In the genomic region with DNA sequence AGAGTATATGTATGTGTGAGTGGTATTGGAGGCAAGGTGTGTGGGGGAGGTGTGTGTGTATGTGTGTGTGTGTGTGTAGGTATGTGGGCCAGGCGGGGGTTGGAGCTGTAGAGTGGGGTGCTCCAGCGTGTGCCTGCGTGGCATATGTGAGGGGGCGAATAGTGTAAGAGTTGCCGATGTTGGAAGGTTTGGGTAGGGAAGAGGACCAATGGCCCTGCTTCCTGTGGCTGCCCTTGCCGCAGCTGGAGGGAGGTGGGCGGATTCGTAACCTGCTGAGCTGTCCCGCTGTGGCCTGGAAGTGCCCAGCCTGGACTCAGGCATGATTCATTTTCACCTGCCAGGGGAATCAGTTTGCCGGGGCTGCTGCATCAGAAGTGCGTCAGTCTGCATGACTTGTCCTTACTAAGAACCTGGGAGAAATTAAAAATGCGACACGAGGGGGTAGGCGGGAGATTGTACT, we compare ENCODE assay signal across 8 mouse cellular contexts.
DNase-seq lines count a peak whose midpoint lies in the region; ATAC-seq lines count a peak whose summit lies in the region.

No protein-coding gene starts in this region.

- H3K27me3 ChIP-seq in heart, embryonic 11.5 days (ENCODE audit: control insufficient read depth, insufficient read depth, low read length) = 0 out of 2 replicates have a peak, but pooled peaks cover 5% of the 10 kb centered on the region
- H3K27me3 ChIP-seq in embryonic facial prominence, embryonic 10.5 days (replicated peaks; ENCODE audit: low read depth, poor library complexity, severe bottlenecking) = peaks cover 19% of the 10 kb centered on the region
- H3K27me3 ChIP-seq in intestine, embryonic 16.5 days (replicated peaks; ENCODE audit: control insufficient read depth, insufficient read depth, low read length) = peaks cover 3% of the 10 kb centered on the region; the same call in 1 of the 2 replicates
- H3K27me3 ChIP-seq in stomach, embryonic 16.5 days (ENCODE audit: control insufficient read depth, insufficient read depth, low read length) = no peaks in the 10 kb centered on the region; the same call in 1 of the 2 replicates

- H3K36me3 ChIP-seq in heart, embryonic 11.5 days (ENCODE audit: control insufficient read depth, insufficient read depth, low read length) = no peaks in the 10 kb centered on the region
- H3K36me3 ChIP-seq in embryonic facial prominence, embryonic 10.5 days (replicated peaks) = no peaks in the 10 kb centered on the region
- H3K36me3 ChIP-seq in intestine, embryonic 16.5 days (ENCODE audit: control insufficient read depth, insufficient read depth, low read length) = no peaks in the 10 kb centered on the region
- H3K36me3 ChIP-seq in stomach, embryonic 16.5 days (ENCODE audit: control insufficient read depth, insufficient read depth, low read length) = no peaks in the 10 kb centered on the region

- peak overlapping the region; percentile 45 for H3K4me3 ChIP-seq in heart, embryonic 11.5 days (ENCODE audit: low read depth, low read length)
- H3K4me3 ChIP-seq in embryonic facial prominence, embryonic 10.5 days = peak overlapping the region; percentile 62
- peak overlapping the region; percentile 49; the same call in 1 of the 2 replicates for H3K4me3 ChIP-seq in intestine, embryonic 16.5 days (ENCODE audit: low read length)
- H3K4me3 ChIP-seq in stomach, embryonic 16.5 days (replicated peaks; ENCODE audit: low read length) = peak overlapping the region; percentile 39

- no peak overlapping the region for H3K27ac ChIP-seq in heart, embryonic 11.5 days (ENCODE audit: low read depth, low read length)
- peak overlapping the region; percentile 78 for H3K27ac ChIP-seq in embryonic facial prominence, embryonic 10.5 days (replicated peaks)
- no peak overlapping the region for H3K27ac ChIP-seq in intestine, embryonic 16.5 days (ENCODE audit: low read length)
- no peak overlapping the region for H3K27ac ChIP-seq in stomach, embryonic 16.5 days (ENCODE audit: low read length)

- H3K9ac ChIP-seq in heart, embryonic 11.5 days (ENCODE audit: low read depth, low read length) = 0 out of 2 replicates have a peak overlapping the region, but pooled peaks have one; percentile 49
- H3K9ac ChIP-seq in intestine, embryonic 16.5 days (ENCODE audit: low read depth, low read length) = no peak overlapping the region
- H3K9ac ChIP-seq in stomach, embryonic 16.5 days (ENCODE audit: low read length) = no peak overlapping the region; the same call in 1 of the 2 replicates

- no peak for DNase-seq in heart, adult 8-10 months (ENCODE audit: low spot score)
- DNase-seq in 3134 (ENCODE audit: extremely low read depth, insufficient read length, low spot score) = peak; percentile 40
- DNase-seq in embryonic facial prominence, embryonic 10.5 days (ENCODE audit: low spot score) = no peak
- DNase-seq in kidney, postnatal 4 days = no peak
- DNase-seq in gastrocnemius, adult 18-20 months (ENCODE audit: low spot score) = no peak

- ATAC-seq in heart, embryonic 11.5 days (replicated peaks; ENCODE audit: insufficient number of reproducible peaks, low FRiP score, low TSS enrichment) = no peak
- ATAC-seq in intestine, embryonic 16.5 days = no peak
- ATAC-seq in stomach, embryonic 16.5 days (ENCODE audit: insufficient read depth, low FRiP score) = no peak

- H3K4me1 ChIP-seq in heart, embryonic 11.5 days (ENCODE audit: control insufficient read depth, insufficient read depth, low read length) = peaks cover 6% of the 10 kb centered on the region
- H3K4me1 ChIP-seq in embryonic facial prominence, embryonic 10.5 days = peaks cover 26% of the 10 kb centered on the region
- H3K4me1 ChIP-seq in intestine, embryonic 16.5 days (ENCODE audit: control insufficient read depth, insufficient read depth, low read length) = peaks cover 20% of the 10 kb centered on the region
- H3K4me1 ChIP-seq in stomach, embryonic 16.5 days (ENCODE audit: control insufficient read depth, insufficient read depth, low read length) = peaks cover 13% of the 10 kb centered on the region; the same call in 1 of the 2 replicates

- WGBS in heart, embryonic 11.5 days (ENCODE audit: insufficient replicate concordance) = 10% methylated on average over 14 of the region's 14 CpGs
- 6% methylated on average over 14 of the region's 14 CpGs for WGBS in embryonic facial prominence, embryonic 10.5 days
- WGBS in intestine, embryonic 16.5 days = 14% methylated on average over 14 of the region's 14 CpGs
- 14% methylated on average over 14 of the region's 14 CpGs for WGBS in stomach, embryonic 16.5 days

- peak overlapping the region; percentile 88 for H3K4me2 ChIP-seq in heart, embryonic 11.5 days
- H3K4me2 ChIP-seq in intestine, embryonic 16.5 days (ENCODE audit: low read depth, low read length) = peak overlapping the region; percentile 88
- H3K4me2 ChIP-seq in stomach, embryonic 16.5 days (ENCODE audit: low read depth, low read length) = peak overlapping the region; percentile 52

- H3K9me3 ChIP-seq in heart, embryonic 11.5 days (replicated peaks; ENCODE audit: control insufficient read depth, low read length) = no peaks in the 10 kb centered on the region
- H3K9me3 ChIP-seq in embryonic facial prominence, embryonic 10.5 days = no peaks in the 10 kb centered on the region
- H3K9me3 ChIP-seq in intestine, embryonic 16.5 days (ENCODE audit: control insufficient read depth, low read length) = no peaks in the 10 kb centered on the region
- no peaks in the 10 kb centered on the region for H3K9me3 ChIP-seq in stomach, embryonic 16.5 days (replicated peaks; ENCODE audit: control insufficient read depth, low read length)
